Mouse (Mus musculus): ENCODE data around the gene Oxct2a. TPM values are rescaled to one million over a fixed set of nuclear protein-coding genes. Genes with fewer than 3 reads are reported as not detected.
"Not testable (repeated sequence)": the region's sequence is repeated elsewhere in the genome, so short reads cannot be mapped to it uniquely, and the experiment has no call there.

Gene Oxct2a
- total RNA-seq, 2 experiments from 2014 or later: not detected

DNA sequence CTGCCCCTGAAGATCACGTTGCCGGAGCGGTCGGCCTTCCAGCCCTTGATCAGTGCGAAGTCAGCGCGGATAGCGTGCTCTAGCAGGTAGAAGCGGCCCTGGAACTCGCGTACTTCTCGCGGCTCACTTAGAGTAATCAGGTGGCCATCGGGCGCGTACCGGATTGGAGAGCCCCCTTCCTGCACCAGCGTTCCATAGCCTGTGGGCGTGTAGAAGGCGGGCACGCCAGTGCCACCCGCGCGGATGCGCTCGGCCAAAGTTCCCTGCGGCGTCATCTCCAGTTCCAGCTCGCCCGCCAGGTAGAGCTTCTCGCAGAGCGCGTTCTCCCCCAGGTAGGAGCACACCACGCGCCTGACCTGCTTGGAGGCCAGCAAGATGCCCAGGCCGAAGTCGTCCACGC is 524 bp downstream of the Oxct2a start:
- DNase-seq; intact Hi-C loops (cut with DNase I): not testable (repeated sequence)

DNA sequence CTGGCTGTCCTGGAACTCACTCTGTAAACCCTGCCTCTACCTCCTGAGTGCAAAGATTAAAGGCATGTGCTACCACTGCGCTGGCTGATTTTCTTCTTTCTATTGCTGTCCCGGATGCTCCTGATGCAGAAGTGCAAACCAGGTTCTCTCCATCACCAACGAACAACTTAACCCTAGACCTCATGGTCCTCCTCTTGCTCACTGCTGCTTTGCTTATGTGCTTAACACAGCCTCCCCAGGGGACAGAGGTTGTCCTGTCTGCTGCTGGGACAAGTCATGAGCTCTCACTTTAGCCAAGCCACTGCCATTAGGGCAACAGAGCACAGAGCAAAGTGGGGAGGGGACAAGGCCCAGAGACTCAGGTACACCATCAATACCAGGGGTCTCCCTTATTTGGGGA is 8.9 kb downstream of the Oxct2a start:
- intact Hi-C loops (cut with DNase I): no loop called here
- DNase-seq: no peak

DNA sequence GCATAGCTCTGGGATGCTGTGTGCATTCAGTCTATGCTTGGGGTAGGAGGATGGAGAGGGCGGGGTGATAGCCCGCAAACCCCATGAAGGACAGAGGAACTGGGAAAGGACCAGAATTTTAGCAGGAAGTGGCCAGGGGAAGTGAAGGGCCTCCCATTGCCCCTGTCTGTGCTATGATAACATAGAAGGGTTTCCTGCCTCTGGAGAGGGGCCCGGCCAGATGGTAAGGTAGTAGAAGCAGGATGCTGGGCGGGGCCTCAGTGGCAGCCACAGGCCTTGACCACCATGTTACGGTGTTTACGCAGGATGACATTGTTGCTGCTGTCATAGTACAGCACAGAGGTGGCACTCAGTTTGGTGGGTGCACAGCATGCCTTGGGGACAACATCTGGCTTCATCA is 10.4 kb downstream of the Oxct2a start:
- intact Hi-C loops (cut with DNase I): no loop called here
- no peak for DNase-seq

DNA sequence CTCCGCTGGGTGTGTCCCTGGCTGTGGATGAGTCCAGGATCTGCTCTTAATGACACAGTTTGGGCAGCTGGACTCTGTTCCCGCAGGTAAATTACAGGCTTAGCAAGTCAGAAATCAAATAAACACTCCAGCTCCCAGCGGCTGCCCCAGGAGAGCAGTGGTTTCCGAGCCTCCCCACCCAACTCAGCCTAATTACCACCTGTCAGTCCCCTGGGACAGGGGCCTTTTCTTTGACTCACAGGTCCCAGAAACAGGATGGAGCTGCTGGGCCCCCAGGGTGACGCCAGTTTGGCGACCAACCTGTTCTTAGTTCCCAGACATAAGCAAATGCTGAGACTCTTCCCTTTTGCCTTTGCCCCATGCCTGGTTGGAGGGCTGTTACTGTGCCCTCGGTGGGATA is 11.6 kb downstream of the Oxct2a start:
- intact Hi-C loops (cut with DNase I): no loop called here
- DNase-seq: no peak

DNA sequence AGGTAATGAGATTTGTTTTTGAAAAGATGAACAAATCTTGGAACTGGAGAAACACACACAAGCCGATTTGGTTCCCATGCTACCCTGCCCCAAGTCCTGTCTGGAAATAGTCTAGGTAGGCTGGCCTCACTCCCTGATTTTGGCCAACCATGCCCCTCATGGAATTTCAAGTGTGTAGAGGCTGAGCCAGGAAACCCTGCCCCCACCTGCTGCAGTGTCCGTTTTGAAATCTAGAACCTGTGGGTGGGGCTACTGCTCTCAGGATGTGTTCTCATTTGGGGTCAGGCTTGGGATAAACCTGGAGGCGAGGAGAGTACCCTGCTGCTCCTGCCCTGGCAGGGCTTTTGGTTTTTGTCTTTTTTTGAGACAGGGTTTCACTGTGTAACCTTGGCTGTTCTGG is 15.1 kb downstream of the Oxct2a start:
- intact Hi-C loops (cut with DNase I): loop anchor here (5.0 to 10.0 kb wide), 2 partner anchors 34 to 357 kb away; partner anchors contain the start of gene Bmp8a

DNA sequence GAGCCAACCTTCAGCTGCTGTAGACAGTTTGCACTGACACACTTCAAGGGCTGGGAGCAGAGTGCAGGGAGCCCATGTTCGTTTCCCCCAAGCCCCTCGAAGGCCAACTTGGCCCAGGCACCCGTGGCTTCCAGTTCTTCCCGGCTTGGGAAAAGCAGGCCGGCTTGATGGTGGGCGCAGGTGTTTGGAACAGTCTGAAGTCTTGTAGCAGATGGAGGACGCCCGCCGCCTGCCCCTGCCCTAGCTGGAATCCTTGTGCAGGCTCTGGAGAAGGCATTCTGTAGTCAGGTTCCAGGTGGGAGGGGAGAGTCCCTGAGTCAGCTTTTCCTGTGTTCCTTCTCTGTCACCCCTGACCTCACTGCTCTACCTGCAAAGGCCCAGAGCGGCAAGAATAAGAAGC is 16.4 kb downstream of the Oxct2a start:
- no peak for DNase-seq
- intact Hi-C loops (cut with DNase I): loop anchor here (5.0 to 10.0 kb wide), 2 partner anchors 35 to 358 kb away; partner anchors contain the start of gene Bmp8a

More for the DNA sequence above, 15.1 kb downstream of the Oxct2a start:
- DNase-seq: peak in 1 of 2 experiments; percentile 52

DNA sequence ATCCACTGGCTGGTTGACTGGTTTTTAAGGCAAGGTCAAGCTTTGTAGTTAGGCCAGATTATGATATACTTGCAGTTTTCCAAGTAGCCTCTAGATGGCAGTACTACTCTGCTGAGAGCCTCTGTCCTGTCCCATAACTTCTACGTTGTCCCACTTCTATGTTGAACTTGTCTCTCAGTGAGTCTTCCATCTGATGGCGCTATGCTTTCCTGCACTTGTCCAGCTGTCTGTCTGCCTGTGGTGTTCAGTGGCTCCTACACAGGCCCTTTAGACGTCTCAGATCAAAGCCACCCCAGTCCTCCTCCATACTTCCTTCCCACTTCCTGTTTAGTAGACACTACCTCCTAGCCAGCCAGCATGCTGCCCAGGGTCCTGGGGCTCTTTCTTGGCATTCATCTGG is 17.6 kb downstream of the Oxct2a start:
- intact Hi-C loops (cut with DNase I): loop anchor here (5.0 to 10.0 kb wide), 2 partner anchors 37 to 359 kb away; partner anchors contain the start of gene Bmp8a
- DNase-seq: peak in 1 of 2 experiments; percentile 53

DNA sequence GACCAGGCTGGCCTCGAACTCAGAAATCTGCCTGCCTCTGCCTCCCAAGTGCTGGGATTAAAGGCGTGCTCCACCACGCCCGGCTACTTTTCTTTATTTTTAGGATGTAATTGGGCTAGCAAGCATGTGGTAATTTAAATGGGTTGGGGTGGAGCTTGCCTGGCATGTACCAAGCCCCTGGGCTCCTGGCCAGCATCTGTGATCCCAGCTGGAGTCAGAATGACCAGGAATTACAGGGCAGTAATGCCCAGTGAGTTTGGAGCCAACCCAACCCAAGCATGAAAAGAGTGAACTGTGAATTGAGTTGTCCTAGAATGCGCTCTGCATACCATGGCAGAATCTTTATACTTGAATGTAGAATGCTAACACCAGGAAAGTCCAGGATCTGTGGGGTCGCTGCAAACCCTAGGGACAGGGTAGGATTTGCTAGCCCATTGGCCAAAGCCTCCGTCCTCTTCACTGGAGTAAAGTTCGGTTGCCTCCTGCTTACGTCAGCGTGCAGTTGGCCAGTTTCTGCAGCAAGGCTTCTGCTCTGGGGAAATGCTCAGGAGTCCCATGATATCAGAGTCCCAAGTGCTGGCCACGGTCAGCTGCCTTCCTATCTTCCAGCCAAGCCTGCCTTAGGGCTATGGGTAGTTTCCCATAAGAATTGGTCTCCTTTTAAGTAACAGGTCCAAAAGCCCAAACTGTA is 24.3 kb downstream of the Oxct2a start:
- DNase-seq: peak; percentile 61 to 76

DNA sequence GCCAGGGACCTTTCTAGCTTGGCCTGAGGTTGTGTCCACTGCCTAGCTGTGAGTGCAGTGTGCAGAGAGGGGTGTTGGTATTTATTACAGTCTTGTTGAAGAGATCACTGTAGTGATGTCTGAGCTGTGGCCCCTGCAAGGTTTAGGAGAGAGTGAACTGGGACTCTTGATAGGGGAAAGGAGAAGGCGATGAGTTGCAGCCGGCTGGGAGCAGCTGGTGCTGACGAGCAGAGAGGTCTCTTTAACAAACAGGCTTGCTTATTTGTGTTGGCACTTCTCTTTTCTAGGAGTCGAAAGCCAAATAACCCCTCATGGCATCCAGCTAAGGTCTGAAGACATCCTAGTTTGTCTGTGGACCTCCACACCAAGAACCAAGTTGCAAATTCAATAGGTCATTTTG is 25.2 kb downstream of the Oxct2a start:
- intact Hi-C loops (cut with DNase I): no loop called here
- DNase-seq: peak; percentile 46 to 54

More for the DNA sequence above, 24.3 kb downstream of the Oxct2a start:
- intact Hi-C loops (cut with DNase I): no loop called here

DNA sequence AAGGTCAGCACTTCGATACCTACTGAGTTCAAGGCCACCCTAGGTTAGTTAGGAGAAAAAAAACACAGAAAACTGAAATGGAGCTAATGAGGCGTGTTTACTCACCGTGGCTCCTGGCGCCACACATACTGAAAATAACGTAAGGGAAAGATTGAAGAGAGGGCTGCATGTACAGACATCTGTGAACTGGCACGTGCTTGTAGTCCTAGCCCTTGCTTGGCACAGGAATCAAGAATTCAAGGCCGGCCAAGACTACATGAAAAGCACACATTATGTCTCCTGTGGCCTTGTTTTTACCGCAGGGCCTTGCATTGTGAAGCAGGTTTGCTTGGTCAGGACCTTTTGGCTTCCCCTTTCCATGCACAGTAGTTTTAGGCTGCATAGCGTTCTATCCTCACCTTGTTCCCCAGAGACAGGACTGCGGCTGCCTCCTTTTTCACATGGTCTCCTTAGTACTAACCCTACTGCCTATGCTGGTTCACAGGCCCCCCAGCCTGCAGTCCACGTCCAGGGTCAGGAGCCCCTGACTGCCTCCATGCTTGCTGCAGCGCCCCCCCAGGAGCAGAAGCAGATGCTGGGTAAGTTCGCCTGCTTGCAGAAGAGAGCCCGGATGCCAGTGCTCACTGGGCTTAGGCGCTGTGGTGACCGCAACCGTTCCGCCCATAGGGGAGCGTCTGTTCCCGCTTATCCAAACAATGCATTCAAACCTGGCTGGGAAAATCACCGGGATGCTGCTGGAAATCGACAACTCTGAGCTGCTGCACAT is 26.1 kb downstream of the Oxct2a start:
- intact Hi-C loops (cut with DNase I): no loop called here
- no peak for DNase-seq

DNA sequence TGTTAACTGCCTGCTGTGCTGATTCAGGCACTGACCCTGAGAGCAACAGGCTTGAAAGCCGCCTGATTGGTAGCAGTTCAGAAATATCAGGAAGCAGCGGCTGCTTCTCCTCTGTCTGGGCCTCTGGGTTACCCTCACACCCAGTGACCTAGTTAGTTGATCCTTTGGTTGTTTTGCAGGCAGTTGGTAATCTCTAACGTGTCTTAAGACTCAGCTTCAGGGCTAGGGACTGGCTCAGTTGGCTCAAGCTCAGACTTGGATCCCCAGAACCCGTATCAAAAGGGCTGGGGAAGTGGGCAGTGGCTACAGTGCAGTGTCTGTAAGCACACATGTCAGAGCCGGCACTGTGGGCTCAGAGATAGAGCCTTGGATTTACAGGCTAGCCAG is 27.3 kb downstream of the Oxct2a start:
- no peak for DNase-seq
- intact Hi-C loops (cut with DNase I): no loop called here

DNA sequence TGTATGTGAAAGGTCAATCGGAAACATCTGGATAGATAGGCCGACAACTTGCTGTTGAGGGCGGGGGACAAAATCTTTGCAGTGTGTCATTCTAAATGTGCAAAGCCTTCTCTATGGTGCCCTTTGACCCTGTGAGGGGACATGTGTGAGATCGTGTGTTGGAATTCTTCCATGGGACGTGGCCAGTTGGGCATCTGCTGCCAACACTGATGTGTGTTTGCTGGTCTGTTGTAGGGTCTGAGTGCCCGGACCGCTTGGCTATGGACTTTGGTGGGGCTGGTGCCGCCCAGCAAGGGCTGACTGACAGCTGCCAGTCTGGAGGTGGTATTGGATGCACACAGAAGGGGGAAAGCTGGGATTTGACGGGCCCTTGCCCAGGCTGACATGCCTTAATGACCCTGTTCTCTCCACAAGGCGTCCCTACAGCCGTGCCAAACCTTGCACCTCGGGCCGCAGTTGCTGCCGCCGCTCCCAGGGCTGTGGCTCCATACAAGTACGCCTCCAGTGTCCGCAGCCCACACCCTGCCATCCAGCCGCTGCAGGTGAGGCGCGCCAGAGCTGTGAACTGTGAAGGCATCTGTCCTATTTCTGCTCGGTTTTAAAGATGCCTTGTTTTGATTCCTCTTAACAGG is 27.8 kb downstream of the Oxct2a start:
- no peak for DNase-seq
- intact Hi-C loops (cut with DNase I): no loop called here

DNA sequence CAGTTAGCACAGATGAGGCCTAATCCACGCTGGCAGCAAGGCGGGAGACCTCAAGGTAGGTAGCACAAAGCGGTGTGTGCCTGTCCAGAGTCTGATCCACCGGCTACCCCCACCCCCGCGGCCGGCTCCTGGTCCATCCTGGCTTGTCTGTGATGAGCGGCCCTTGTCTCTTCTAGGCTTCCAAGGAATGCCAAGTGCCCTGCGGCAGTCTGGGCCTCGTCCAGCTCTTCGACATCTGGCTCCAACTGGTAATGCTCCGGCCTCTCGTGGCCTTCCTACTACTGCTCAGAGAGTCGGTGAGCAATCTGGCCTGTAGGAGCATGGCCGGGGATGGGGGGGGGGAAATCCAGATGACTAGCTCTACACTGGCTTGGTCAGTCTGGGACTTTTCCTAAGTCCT is 28.4 kb downstream of the Oxct2a start:
- DNase-seq; intact Hi-C loops (cut with DNase I): not testable (repeated sequence)

DNA sequence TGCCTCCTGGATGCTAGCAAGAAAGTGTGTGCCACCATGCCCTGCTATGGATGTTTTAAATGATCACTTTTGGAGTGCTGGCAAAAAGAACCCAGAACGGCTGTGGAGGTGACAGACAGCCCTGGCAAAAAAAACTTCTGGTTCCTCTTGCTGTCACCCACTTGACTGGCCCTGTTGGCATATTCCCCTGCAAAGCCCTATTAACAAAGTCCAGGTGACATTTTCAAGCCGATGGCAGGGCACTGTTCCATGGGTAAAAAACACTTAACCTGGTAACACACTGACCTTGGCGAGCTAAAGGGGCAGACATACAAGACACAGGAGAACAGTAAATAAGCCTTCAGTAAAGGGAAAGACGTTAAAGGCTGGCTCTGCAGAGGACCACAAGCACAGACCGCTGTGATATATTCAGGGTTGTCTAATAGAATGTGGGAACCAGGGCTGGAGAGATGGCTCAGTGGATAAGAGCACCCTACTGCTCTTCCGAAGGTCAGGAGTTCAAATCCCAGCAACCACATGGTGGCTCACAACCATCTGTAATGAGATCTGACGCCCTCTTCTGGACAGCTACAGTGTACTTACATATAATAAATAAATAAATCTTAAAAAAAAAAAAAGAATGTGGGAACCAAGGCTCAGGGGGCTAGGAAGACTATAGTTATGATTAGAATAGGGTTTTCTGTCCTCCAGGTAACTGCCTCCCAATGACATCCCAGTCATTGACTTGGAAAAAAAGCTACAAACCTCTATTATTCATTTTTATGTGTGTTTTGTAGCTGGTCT is 29.6 kb downstream of the Oxct2a start:
- no peak for DNase-seq
- intact Hi-C loops (cut with DNase I): no loop called here

DNA sequence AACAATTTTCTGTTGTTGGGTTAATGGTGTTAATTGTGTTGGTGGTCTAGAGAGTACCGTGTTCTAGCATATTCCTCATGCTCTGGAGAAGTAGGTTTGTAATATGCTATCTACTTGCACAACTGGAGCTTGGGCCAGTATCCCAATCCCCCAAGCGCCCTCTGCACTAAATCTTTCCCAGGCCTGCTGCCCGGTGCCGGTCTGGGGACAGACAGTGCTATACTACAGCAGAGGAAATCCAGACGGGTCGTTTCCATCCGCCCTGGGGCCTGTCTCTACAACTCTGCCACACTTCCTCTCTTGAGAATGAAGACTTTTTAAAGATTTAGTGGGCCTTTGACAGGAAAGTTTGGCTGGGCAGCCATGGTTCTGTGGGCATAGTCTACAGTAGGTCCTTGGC is 30.4 kb downstream of the Oxct2a start:
- intact Hi-C loops (cut with DNase I): no loop called here
- no peak for DNase-seq

DNA sequence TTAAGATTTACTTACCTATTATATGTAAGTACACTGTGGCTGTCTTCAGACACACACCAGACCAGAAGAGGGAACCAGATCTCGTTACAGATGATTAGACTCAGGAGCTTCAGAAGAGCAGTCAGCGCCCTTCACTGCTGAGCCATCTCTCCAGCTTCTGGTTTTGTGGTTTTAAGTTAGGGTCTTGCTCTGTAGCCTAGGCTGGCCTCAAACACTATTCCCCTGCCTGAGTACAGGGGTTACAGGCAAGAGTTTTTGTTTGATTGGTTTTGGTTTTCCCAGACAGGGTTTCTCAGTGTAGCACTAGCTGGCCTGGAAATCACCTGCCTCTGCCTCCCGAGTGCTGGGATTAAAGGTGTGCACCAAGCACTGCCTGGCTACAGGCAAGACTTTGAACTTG is 31.0 kb downstream of the Oxct2a start:
- intact Hi-C loops (cut with DNase I): no loop called here
- no peak for DNase-seq

DNA sequence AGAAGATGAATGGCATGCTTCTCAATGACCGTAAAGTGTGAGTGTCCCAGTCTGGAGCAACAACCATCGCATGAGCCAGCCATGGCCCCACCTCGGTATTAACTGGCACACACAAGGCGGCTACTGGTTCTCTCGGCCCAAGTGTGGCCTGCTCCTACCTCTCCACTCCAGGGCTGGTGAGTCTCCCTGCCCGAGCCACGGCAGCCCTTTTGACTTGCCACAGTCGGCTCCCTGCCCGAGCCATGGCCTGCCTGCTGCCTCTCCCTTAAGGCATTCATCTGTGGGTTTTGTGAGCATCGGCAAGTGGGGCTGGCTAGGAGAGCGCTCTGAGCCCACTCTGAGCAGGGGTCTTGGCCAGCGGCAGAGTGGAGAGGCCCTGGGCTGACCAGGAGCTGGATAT is 34.4 kb downstream of the Oxct2a start:
- intact Hi-C loops (cut with DNase I): no loop called here
- no peak for DNase-seq

DNA sequence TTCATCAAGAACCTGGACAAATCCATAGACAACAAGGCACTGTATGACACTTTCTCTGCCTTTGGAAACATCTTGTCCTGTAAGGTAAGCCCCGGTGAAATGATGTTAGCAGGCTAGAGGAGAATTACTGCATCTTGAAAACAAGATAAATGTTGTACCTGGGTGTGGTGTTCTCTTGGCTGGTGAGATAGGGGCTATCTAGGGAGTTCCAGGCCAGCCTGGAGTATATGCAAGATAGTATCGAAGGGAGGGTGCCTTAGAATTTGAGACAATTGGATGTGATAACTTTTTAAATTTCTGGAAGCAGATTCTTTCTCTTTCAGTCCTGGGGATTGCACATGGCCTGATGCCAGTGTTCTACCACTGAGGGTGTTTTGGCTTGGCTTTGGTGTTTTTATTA is 36.6 kb downstream of the Oxct2a start:
- no peak for DNase-seq
- intact Hi-C loops (cut with DNase I): no loop called here

DNA sequence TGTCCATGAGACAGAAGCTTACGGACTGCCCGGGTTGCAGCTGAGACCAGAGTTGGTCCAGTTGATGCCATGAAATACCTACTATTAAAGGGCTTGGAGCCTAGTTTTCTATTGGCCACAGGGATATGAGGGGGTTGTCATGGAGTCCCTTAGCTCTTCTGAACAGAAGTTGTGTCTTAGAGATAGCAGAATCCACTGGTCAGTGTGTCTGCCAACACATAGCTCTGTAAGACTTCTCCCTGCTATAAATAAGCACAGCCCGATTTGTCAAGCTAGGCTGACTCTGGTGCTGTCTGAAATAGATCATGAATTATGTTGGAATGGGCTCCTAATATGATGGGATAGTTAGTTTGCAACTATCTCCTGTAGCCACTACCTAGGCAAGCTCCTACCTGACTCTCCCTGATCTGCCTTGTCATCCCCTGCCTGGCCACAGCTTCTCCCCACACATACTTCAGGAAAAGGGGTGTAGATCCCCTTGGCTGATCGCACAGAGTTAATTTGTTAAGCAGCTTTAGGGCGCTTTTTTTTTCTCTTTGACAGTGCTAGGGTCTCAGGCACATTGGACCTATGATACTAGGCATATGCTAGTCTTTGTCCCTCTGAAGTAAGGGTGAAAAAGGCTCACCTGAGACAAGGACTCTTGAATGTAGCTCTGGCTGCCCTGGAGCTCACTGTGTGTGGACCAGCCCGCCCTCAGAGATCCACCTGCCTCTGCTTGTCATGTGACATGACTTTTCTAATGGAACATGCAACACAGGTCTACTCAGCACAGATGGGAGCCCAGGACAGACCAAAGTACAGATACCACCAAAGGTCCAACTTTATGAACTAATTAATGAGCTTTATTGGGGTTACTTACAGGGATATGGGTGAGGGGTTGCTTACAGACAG is 38.5 kb downstream of the Oxct2a start:
- DNase-seq: no peak
- intact Hi-C loops (cut with DNase I): no loop called here

DNA sequence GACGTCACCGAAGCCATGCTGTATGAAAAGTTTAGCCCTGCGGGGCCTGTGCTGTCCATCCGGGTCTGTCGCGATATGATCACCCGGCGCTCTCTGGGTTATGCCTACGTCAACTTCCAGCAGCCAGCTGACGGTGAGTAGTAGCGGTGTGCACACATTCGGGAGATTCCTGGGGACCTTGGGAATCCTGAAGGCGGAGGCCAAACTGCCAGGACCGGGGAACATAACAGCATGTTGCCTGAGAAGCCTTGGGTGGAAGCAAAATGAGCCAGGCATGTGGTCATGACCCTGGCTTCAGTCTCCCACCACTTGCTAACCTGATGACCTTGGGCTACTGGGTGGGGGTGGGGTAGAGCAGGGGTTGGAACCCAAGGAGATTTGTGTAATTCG is 39.8 kb downstream of the Oxct2a start:
- intact Hi-C loops (cut with DNase I): not testable (repeated sequence)
- DNase-seq: peak in 1 of 2 experiments; percentile 49
